Mouse (Mus musculus): ENCODE measurements around the gene 4933406M09Rik.

DNA sequence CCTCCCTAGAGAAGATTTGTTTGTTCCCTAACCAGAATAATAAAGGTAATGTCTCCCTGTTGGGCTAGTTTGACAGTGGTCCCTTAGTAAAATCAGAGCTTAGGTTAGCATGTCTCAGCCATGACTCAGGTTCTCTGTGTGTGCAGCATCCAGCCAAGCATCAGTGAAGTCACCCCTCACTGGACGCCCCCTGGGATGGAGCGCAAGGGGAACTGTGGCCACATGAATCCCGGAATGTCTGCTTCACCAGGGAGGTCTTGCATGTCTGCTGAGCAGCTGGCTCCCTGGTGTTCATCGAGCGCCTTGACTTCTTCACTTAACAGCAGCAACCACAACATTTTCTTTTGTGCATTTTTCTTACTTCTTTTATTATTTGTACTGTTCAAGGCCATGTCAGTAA is 8.1 kb downstream of the 4933406M09Rik start:
- no peak for TF ChIP-seq CTCF (conservative IDR thresholded peaks at IDR 0.05; ENCODE audit: insufficient read depth, insufficient read length, low read depth, low read length)
- TF ChIP-seq POLR2A (IDR thresholded peaks at IDR 0.05; ENCODE audit: low read depth, low read length), result no peak

Data from kidney, adult 2 months (tissue).